Comparison of ENCODE assay signal across 20 mouse cellular contexts in the genomic region with DNA sequence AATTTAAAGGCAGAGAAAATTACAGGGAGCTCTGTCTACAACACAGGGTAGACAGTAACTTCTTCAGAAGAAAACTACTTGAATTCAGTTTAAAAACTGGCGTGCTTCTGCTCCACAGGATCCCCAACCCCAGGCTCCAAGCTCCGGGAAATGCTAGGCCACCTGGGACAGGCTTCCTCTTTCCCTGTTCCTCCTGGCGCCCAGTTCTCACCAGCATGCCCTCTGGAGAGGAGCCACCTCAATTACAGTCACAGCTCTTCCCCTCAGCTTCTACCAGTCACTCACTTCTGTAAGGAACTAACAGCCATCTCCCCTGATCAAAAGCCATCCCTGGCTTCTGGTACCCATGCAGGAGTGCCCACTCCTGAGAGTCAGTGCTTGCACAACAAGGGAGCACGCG. TPM values are rescaled to one million over a fixed set of nuclear protein-coding genes. Genes with fewer than 3 reads are reported as not detected.
DNase-seq lines count a peak whose midpoint lies in the region; ATAC-seq and TF ChIP-seq lines count a peak whose summit lies in the region.
"Had no signal": no experiment of that assay in that cellular context is flagged by ENCODE, and none has a peak within 500 bp of the region (broad histone marks: within the 10 kb centered on the region; RNA-seq: fewer than 3 reads in every experiment).

No protein-coding gene starts in this region.

- no peak overlapping the region for H3K4me3 ChIP-seq in heart, embryonic 16.5 days (ENCODE audit: low read length)
- no peak overlapping the region for H3K4me3 ChIP-seq in heart, embryonic 12.5 days
- H3K4me3 ChIP-seq in bone marrow, adult 2 months (replicated peaks; ENCODE audit: control insufficient read depth, low read depth, low read length), result no peak overlapping the region
- H3K4me3 ChIP-seq in limb, embryonic 10.5 days, result no peak overlapping the region
- H3K4me3 ChIP-seq: embryonic facial prominence, embryonic 15.5 days; forebrain, embryonic 12.5 days; heart, embryonic 15.5 days; hindbrain, embryonic 15.5 days; midbrain, embryonic 13.5 days; myocyte had no signal

- no peak for TF ChIP-seq POLR2A in bone marrow, adult 2 months (IDR thresholded peaks at IDR 0.05; ENCODE audit: borderline replicate concordance, control insufficient read depth, low read depth, low read length)

- WGBS in heart, embryonic 16.5 days, result 82% methylated on average over 5 of the region's 5 CpGs
- WGBS in heart, embryonic 12.5 days, result 71% methylated on average over 5 of the region's 5 CpGs
- WGBS in bone marrow, adult 2 months, result 39% methylated on average over 5 of the region's 5 CpGs
- WGBS in limb, embryonic 10.5 days, result 71% methylated on average over 5 of the region's 5 CpGs

- H3K27me3 ChIP-seq in heart, embryonic 16.5 days (ENCODE audit: control insufficient read depth, insufficient read depth, low read length), result no peaks in the 10 kb centered on the region
- H3K27me3 ChIP-seq in heart, embryonic 12.5 days (replicated peaks), result no peaks in the 10 kb centered on the region
- H3K27me3 ChIP-seq in limb, embryonic 10.5 days (ENCODE audit: low read depth, poor library complexity, severe bottlenecking), result no peaks in the 10 kb centered on the region
- H3K27me3 ChIP-seq: embryonic facial prominence, embryonic 15.5 days; forebrain, embryonic 12.5 days; heart, embryonic 15.5 days; hindbrain, embryonic 15.5 days; midbrain, embryonic 13.5 days; Patski had no signal

- peaks cover 72% of the 10 kb centered on the region for H3K4me1 ChIP-seq in heart, embryonic 16.5 days (ENCODE audit: control insufficient read depth, insufficient read depth, low read length)
- peaks cover 80% of the 10 kb centered on the region for H3K4me1 ChIP-seq in heart, embryonic 12.5 days (replicated peaks)
- H3K4me1 ChIP-seq in bone marrow, adult 2 months (ENCODE audit: control insufficient read depth, insufficient read depth, low read length), result peaks cover 13% of the 10 kb centered on the region
- peaks cover 57% of the 10 kb centered on the region for H3K4me1 ChIP-seq in limb, embryonic 10.5 days
- H3K4me1 ChIP-seq: forebrain, embryonic 12.5 days; midbrain, embryonic 13.5 days had no signal

- H3K9ac ChIP-seq in heart, embryonic 16.5 days (ENCODE audit: low read length), result peak overlapping the region; percentile 51; the same call in 1 of the 2 replicates
- no peak overlapping the region for H3K9ac ChIP-seq in heart, embryonic 12.5 days
- H3K9ac ChIP-seq: embryonic facial prominence, embryonic 15.5 days; forebrain, embryonic 12.5 days; heart, embryonic 15.5 days; hindbrain, embryonic 15.5 days; liver, embryonic 14.5 days; midbrain, embryonic 13.5 days had no signal

- H3K4me2 ChIP-seq in heart, embryonic 16.5 days (ENCODE audit: low read depth, low read length), result no peak overlapping the region
- H3K4me2 ChIP-seq in heart, embryonic 12.5 days, result no peak overlapping the region
- H3K4me2 ChIP-seq: embryonic facial prominence, embryonic 15.5 days; forebrain, embryonic 12.5 days; heart, embryonic 15.5 days; hindbrain, embryonic 15.5 days; midbrain, embryonic 13.5 days had no signal

- H3K9me3 ChIP-seq in heart, embryonic 16.5 days (replicated peaks; ENCODE audit: control insufficient read depth, low read length), result no peaks in the 10 kb centered on the region
- no peaks in the 10 kb centered on the region for H3K9me3 ChIP-seq in heart, embryonic 12.5 days (replicated peaks)
- H3K9me3 ChIP-seq in limb, embryonic 10.5 days (replicated peaks), result no peaks in the 10 kb centered on the region
- H3K9me3 ChIP-seq: embryonic facial prominence, embryonic 15.5 days; forebrain, embryonic 12.5 days; heart, embryonic 15.5 days; hindbrain, embryonic 15.5 days; midbrain, embryonic 13.5 days had no signal

- H3K27ac ChIP-seq in heart, embryonic 16.5 days (ENCODE audit: low read length), result no peak overlapping the region
- H3K27ac ChIP-seq in heart, embryonic 12.5 days (ENCODE audit: poor library complexity, severe bottlenecking), result no peak overlapping the region
- H3K27ac ChIP-seq in bone marrow, adult 2 months (ENCODE audit: control insufficient read depth, insufficient read depth, low read depth, low read length, poor library complexity), result peak overlapping the region; percentile 38; the same call in 1 of the 2 replicates
- peak overlapping the region; percentile 25; the same call in 1 of the 2 replicates for H3K27ac ChIP-seq in limb, embryonic 10.5 days
- H3K27ac ChIP-seq: embryonic facial prominence, embryonic 15.5 days; forebrain, embryonic 12.5 days; hindbrain, embryonic 15.5 days; liver, embryonic 14.5 days; midbrain, embryonic 13.5 days had no signal

- TF ChIP-seq CTCF in bone marrow, adult 2 months (IDR thresholded peaks at IDR 0.05; ENCODE audit: control insufficient read depth, insufficient read depth, low read length), result no peak

- H3K36me3 ChIP-seq in heart, embryonic 16.5 days (ENCODE audit: control insufficient read depth, insufficient read depth), result no peaks in the 10 kb centered on the region
- no peaks in the 10 kb centered on the region for H3K36me3 ChIP-seq in heart, embryonic 12.5 days
- H3K36me3 ChIP-seq in limb, embryonic 10.5 days, result no peaks in the 10 kb centered on the region
- H3K36me3 ChIP-seq: embryonic facial prominence, embryonic 15.5 days; forebrain, embryonic 12.5 days; heart, embryonic 15.5 days; hindbrain, embryonic 15.5 days; midbrain, embryonic 13.5 days had no signal

- no peak for ATAC-seq in cerebellum, adult (ENCODE audit: insufficient number of reproducible peaks, low FRiP score, low TSS enrichment)
- no peak for ATAC-seq in heart, embryonic 16.5 days (replicated peaks; ENCODE audit: extremely low read depth, insufficient read depth, low FRiP score)
- ATAC-seq in heart, embryonic 12.5 days (ENCODE audit: insufficient number of reproducible peaks, low FRiP score), result no peak
- ATAC-seq: midbrain, embryonic 13.5 days; Patski had no signal

- peak; percentile 32 to 40 for DNase-seq in cerebellum, postnatal 10 days
- no peak for DNase-seq in limb, embryonic 10.5 days (ENCODE audit: low spot score)
- no peak for DNase-seq in right cerebral cortex, postnatal 36 days (ENCODE audit: low spot score in 2 of 2)
- DNase-seq: adrenal gland, postnatal 36 days; kidney, adult 18-20 months; kidney, postnatal 36 days; lung, postnatal 14 days; thymus, postnatal 25 days had no signal

RNA-seq across cellular contexts. Expression of gene Arhgap10, which starts 32.9 kb away (rescaled TPM):
- 29.7 and 33.9 TPM in 2 replicates for polyA plus RNA-seq in heart, embryonic 16.5 days (2015; fragmentation: Nextera tagmentation; extraction: Ambion mirVana)
- 23.8 and 25.3 TPM in 2 replicates for polyA plus RNA-seq in heart, embryonic 12.5 days (2016; fragmentation: Nextera tagmentation; extraction: Ambion mirVana)
- 6.4 and 11.8 TPM in 2 replicates for polyA plus RNA-seq in bone marrow, adult 2 months (2011; ENCODE audit: insufficient read depth, insufficient read length, low replicate concordance, missing spikeins)
- 39.1 and 43.8 TPM in 2 replicates for polyA plus RNA-seq in limb, embryonic 10.5 days (2016; fragmentation: Nextera tagmentation; extraction: Ambion mirVana)

Comparison
In these comparisons a context has a peak if more than half of its experiments do, and no peak if none do; other contexts are left out.
1. DNase-seq: peak in cerebellum, postnatal 10 days (2 of 2); none in limb, embryonic 10.5 days (single experiment) and right cerebral cortex, postnatal 36 days (0 of 2).
2. H3K27ac ChIP-seq: peak in bone marrow, adult 2 months (single experiment) and limb, embryonic 10.5 days (single experiment); none in heart, embryonic 16.5 days (single experiment) and heart, embryonic 12.5 days (single experiment).